Comparison of ENCODE assay signal across 17 mouse cellular contexts in genomic region chr4:55707916-55708315, GRCm38 (mm10).
DNase-seq lines count a peak whose midpoint lies in the region; ATAC-seq and TF ChIP-seq lines count a peak whose summit lies in the region.
"Had no signal": no experiment of that assay in that cellular context is flagged by ENCODE, and none has a peak within 500 bp of the region (broad histone marks: within the 10 kb centered on the region; RNA-seq: fewer than 3 reads in every experiment).

No protein-coding gene starts in this region.

- peak; percentile 23 for DNase-seq in kidney, adult 9 months
- DNase-seq in kidney, adult 18-20 months: no peak
- DNase-seq in frontal cortex, adult 2 months (ENCODE audit: extremely low spot score in 1 of 2, low spot score in 1 of 2): peak; percentile 12 to 62
- peak; percentile 41 to 58 for DNase-seq in left cerebral cortex, postnatal 36 days (ENCODE audit: low spot score in 2 of 2)
- no peak for DNase-seq in T-cell, adult 2 months (ENCODE audit: low spot score)
- DNase-seq in spleen, adult 12 weeks (ENCODE audit: low spot score): no peak
- DNase-seq: gastrocnemius, postnatal 25 days; liver, embryonic 13.5 days; retina, postnatal 1 day had no signal

- no peak for TF ChIP-seq CTCF in C2C12 (IDR thresholded peaks at IDR 0.05; ENCODE audit: control insufficient read depth, insufficient read depth, insufficient read length)

- H3K36me3 ChIP-seq in C2C12 (ENCODE audit: control insufficient read depth, insufficient read depth): no peaks in the 10 kb centered on the region
- H3K36me3 ChIP-seq: embryonic facial prominence, embryonic 13.5 days; hindbrain, embryonic 13.5 days; liver, embryonic 13.5 days had no signal

- no peak overlapping the region for H3ac ChIP-seq in C2C12 (ENCODE audit: control insufficient read depth, insufficient read length, low read depth)

- no peaks in the 10 kb centered on the region for H3K79me3 ChIP-seq in C2C12 (ENCODE audit: low read depth)

- H3K4me3 ChIP-seq in C2C12 (ENCODE audit: insufficient read depth, poor library complexity, severe bottlenecking): no peak overlapping the region
- H3K4me3 ChIP-seq: embryonic facial prominence, embryonic 13.5 days; forebrain, embryonic 13.5 days; hindbrain, embryonic 13.5 days; left cerebral cortex, adult 2 months; liver, embryonic 13.5 days; megakaryocyte, embryonic 14.5 days had no signal

- no peak for ATAC-seq in cerebellum, adult (ENCODE audit: insufficient number of reproducible peaks, low FRiP score, low TSS enrichment)
- ATAC-seq: forebrain, embryonic 13.5 days; lung, postnatal 0 days had no signal

- H3K79me2 ChIP-seq in C2C12 (ENCODE audit: control insufficient read depth, insufficient read depth): no peaks in the 10 kb centered on the region

- H3K27me3 ChIP-seq in C2C12 (ENCODE audit: control insufficient read depth, insufficient read depth, insufficient read length): no peaks in the 10 kb centered on the region
- H3K27me3 ChIP-seq: embryonic facial prominence, embryonic 13.5 days; forebrain, embryonic 13.5 days; hindbrain, embryonic 13.5 days; liver, embryonic 13.5 days; megakaryocyte, embryonic 14.5 days had no signal

- intact Hi-C loops in left cerebral cortex, postnatal 36 days (cut with DNase I): no loop called here

TF ChIP-seq in C2C12, 6 proteins besides CTCF, POLR2A, EP300 and RAD21:
- TF ChIP-seq CEBPB (IDR thresholded peaks at IDR 0.05; ENCODE audit: low read depth) (no peak), USF1 (IDR thresholded peaks at IDR 0.05; ENCODE audit: low read depth) (peak; percentile 66), MAX (IDR thresholded peaks at IDR 0.05) (peak; percentile 86), FOSL1 (IDR thresholded peaks at IDR 0.05; ENCODE audit: insufficient read depth, low read length, poor library complexity, severe bottlenecking) (no peak), MYOG (IDR thresholded peaks at IDR 0.05; ENCODE audit: control insufficient read depth, extremely low read depth, insufficient read length) (no peak), MYOD1 (IDR thresholded peaks at IDR 0.05; ENCODE audit: control insufficient read depth, insufficient read length, low read depth) (peak; percentile 49)

Comparison
In these comparisons a context has a peak if more than half of its experiments do, and no peak if none do; other contexts are left out.
1. DNase-seq: peak in kidney, adult 9 months (single experiment), frontal cortex, adult 2 months (2 of 2) and left cerebral cortex, postnatal 36 days (2 of 2); none in kidney, adult 18-20 months (single experiment), T-cell, adult 2 months (single experiment) and spleen, adult 12 weeks (single experiment).